Mouse (Mus musculus) midbrain, embryonic 11.5 days (tissue): ENCODE data around the gene Plcd3. TPM values are rescaled to one million over a fixed set of nuclear protein-coding genes. Genes with fewer than 3 reads are reported as not detected.

Source experiments
- ATAC-seq: fragments of 200-750 bp; cut with Nextera tagmentation; 2 replicates; pipeline ENCODE4 v1.8.0; 2017; ENCODE audit warnings: moderate TSS enrichment, moderate library complexity; ENCODE audit not compliant: low FRiP score
- DNase-seq: peaks from one replicate; pipeline ENCODE4 v3.0.0; 2015; ENCODE audit warnings: low spot score; ENCODE audit errors: missing footprints
- H3K27ac ChIP-seq: fragments of 300-500 bp; sonication (generic); 2 replicates; pipeline ENCODE4 v1.5.1; 2014; ENCODE audit warnings: low read depth, low read length
- H3K27me3 ChIP-seq: fragments of 300-500 bp; sonication (generic); 2 replicates; pipeline ENCODE4 v1.6.1; 2014; ENCODE audit warnings: mild to moderate bottlenecking, low read length, moderate library complexity, mixed read lengths; ENCODE audit not compliant: control insufficient read depth, insufficient read depth
- H3K36me3 ChIP-seq: fragments of 300-500 bp; sonication (generic); 2 replicates; pipeline ENCODE4 v1.6.1; 2014; ENCODE audit warnings: mild to moderate bottlenecking, low read length, moderate library complexity, mixed read lengths; ENCODE audit not compliant: control insufficient read depth, insufficient read depth
- H3K4me1 ChIP-seq: fragments of 300-500 bp; sonication (generic); 2 replicates; pipeline ENCODE4 v1.6.1; 2014; ENCODE audit warnings: low read length; ENCODE audit not compliant: control insufficient read depth, insufficient read depth
- H3K4me2 ChIP-seq: fragments of 300-500 bp; sonication (generic); 2 replicates; pipeline ENCODE4 v1.6.1; 2014; ENCODE audit warnings: mild to moderate bottlenecking, moderate library complexity
- H3K4me3 ChIP-seq: fragments of 300-500 bp; sonication (generic); 2 replicates; pipeline ENCODE4 v1.5.1; 2014; ENCODE audit warnings: low read depth, low read length
- H3K9ac ChIP-seq: fragments of 300-500 bp; sonication (generic); 2 replicates; pipeline ENCODE4 v1.6.1; 2014; ENCODE audit warnings: low read length
- H3K9me3 ChIP-seq: fragments of 300-500 bp; sonication (generic); 2 replicates; pipeline ENCODE4 v1.6.1; 2016; ENCODE audit warnings: low read length; ENCODE audit not compliant: control insufficient read depth
- WGBS: fragments of 180-500 bp; shearing (Covaris S2); extraction: QIAGEN DNeasy Blood & Tissue Kit; methylation state at CpG from one replicate; pipeline ENCODE4 v1.1.7; 2014; 5-methylcytosine and 5-hydroxymethylcytosine counted together
- polyA plus RNA-seq: library from polyadenylated mRNA; unstranded; fragments of >200 nt; fragmentation: Nextera tagmentation; extraction: Ambion mirVana; gene quantifications from 2 replicates; pipeline ENCODE4 v1.2.1, GENCODE M21; 2014

Gene Plcd3
- polyA plus RNA-seq, 1 experiment from 2014 or later: 0.63 TPM

DNA sequence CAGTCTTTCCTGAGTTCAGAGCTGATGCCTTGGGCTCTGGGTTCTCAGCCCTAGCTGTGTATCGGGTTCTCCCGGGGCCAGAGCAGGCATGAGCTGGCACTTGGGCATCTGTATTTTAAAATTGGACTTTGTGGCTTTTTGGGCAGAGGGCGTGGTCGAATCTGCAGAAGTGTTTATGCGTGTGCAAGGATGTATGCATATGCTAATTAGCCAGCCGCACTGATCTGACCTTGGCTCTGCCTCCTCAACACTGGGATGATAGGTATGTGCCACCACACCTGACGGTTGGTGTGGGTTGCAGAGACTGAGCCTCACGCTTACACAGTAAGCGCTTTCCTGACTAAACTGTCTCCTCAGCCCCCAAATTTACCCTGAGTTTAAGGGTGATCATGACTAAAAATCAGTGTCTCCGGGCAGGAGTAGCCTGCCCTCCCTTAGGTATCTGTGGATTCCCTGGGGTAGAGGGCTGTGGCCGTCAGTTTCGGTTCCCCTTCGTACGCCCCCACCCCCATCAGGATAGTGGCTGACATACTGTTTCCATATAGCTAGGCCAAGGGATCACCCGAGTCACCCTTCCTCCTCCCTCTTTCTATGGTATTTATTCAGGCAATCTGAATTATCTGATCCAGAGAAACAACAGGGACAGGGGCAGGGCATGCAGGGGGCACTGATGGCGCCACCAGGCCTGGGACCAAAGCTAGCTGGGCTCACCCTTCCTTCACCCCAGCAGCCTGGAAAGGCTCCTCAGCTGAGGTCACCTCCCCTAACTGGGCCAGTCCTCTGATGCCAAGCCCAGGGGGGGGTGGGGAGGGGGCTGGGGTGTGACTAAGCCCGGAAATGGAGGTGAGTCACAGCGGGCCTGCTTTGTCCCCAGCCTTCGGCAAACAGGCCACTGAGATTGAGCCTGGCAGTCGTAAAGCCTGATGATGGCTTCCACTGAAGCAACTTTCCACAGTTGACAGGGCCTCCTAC is 7.3 kb downstream of the Plcd3 start:
- H3K27ac ChIP-seq: no peak overlapping the region
- no peak overlapping the region for H3K4me3 ChIP-seq
- H3K4me1 ChIP-seq: peaks cover 7% of the 10 kb centered on the region
- H3K27me3 ChIP-seq: peaks cover 2% of the 10 kb centered on the region
- DNase-seq (no peak), ATAC-seq (no peak)
- H3K4me2 ChIP-seq: no peak overlapping the region
- WGBS: 75% methylated on average over 20 of the region's 20 CpGs
- H3K36me3 ChIP-seq: no peaks in the 10 kb centered on the region
- no peaks in the 10 kb centered on the region for H3K9me3 ChIP-seq
- H3K9ac ChIP-seq: no peak overlapping the region

DNA sequence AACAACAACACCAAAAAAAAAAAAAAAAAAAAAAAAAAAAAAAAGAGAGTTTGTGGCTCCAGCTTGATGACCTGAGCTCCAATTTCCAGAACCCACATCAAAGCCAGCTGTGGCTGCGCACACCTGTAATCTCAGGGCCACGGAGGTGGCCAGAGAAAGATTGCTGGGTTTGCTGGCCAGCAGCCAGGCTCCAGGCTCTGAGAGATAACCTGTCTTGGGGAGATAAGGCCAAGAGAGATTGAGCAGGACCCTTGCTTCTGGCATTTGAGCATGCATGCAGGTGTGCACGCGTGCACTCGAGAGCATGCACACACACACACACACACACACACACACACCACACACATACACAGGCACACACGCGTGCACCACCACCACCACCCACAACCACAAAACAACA is 8.2 kb downstream of the Plcd3 start:
- Histone ChIP-seq H3K27ac (no peak overlapping the region), H3K4me1 (peaks cover 7% of the 10 kb centered on the region), H3K36me3 (no peaks in the 10 kb centered on the region), H3K9ac (no peak overlapping the region), H3K4me2 (no peak overlapping the region), H3K9me3 (no peaks in the 10 kb centered on the region), H3K4me3 (no peak overlapping the region), H3K27me3 (no peaks in the 10 kb centered on the region)
- 96% methylated on average over 7 of the region's 7 CpGs for WGBS
- no peak for ATAC-seq
- no peak for DNase-seq

DNA sequence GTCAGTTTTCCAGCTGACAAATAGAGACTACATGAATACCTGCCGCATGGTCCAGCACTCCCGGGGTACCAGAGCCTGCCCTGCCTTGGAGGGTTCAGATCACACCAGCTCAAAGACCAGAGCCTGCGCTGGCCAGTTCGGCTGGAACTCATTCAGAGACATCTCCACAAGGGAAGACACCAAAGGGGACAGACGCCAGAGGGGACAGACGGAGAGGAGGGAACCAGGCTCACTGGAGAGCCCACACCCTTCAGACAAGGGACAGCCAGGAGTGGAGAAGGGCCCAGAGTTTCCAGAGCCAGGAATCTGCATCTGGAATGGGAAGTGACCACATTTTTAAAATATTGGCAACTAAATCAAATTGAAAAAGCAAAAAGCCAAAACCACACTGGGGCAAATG is 19.8 kb downstream of the Plcd3 start:
- Histone ChIP-seq H3K27ac (no peak overlapping the region), H3K9me3 (no peaks in the 10 kb centered on the region), H3K9ac (no peak overlapping the region), H3K4me3 (no peak overlapping the region), H3K4me2 (no peak overlapping the region), H3K27me3 (peaks cover 17% of the 10 kb centered on the region), H3K36me3 (no peaks in the 10 kb centered on the region), H3K4me1 (peaks cover 10% of the 10 kb centered on the region; the same call in 1 of the 2 replicates)
- DNase-seq (no peak), ATAC-seq (no peak)
- 53% methylated on average over 6 of the region's 6 CpGs for WGBS

DNA sequence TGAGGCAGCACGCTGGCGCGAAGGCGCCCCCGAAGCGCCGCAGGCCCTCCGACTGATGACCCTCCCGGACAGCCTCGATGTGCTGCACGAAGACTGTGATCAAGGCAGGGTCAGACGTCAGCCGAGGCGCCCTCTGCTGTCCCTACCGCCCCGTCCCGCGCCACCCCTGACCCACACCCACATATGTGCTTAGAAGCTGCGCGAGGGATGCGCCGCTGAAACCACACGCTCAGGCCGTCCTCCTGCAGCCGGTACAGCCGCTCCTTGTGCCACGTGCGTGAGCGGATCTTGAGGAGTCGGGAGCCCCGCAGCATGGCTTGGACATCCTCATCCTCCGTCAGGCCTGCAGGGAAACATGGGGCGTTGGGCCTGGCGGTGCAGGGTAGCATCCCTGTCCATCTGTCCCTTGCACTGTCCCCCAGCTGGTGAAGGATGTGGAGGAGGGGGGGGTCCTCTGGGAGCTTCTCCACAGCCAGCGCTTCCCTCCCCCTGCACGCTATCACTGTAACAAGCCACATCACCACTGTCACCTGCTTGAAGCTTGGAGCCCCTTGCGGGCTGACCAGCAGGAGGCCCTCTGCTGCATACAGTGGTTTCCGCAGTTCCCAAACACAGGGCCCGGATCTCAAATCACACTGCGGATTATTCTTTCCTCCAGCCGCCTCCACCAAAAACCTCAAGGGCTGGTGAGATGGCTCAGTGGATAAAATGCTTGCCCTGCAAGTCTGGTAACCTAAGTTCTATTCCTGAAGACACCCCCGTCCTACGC is 21.0 kb downstream of the Plcd3 start:
- Histone ChIP-seq H3K27ac (no peak overlapping the region), H3K4me2 (peak overlapping the region; percentile 48), H3K9ac (peak overlapping the region; percentile 48), H3K27me3 (peaks cover 17% of the 10 kb centered on the region), H3K4me1 (peaks cover 10% of the 10 kb centered on the region; the same call in 1 of the 2 replicates), H3K36me3 (no peaks in the 10 kb centered on the region), H3K9me3 (no peaks in the 10 kb centered on the region), H3K4me3 (peak overlapping the region; percentile 14)
- 1% methylated on average over 43 of the region's 43 CpGs for WGBS
- peak; percentile 50; the same call in 1 of the 2 replicates for ATAC-seq
- DNase-seq: peak; percentile 93

DNA sequence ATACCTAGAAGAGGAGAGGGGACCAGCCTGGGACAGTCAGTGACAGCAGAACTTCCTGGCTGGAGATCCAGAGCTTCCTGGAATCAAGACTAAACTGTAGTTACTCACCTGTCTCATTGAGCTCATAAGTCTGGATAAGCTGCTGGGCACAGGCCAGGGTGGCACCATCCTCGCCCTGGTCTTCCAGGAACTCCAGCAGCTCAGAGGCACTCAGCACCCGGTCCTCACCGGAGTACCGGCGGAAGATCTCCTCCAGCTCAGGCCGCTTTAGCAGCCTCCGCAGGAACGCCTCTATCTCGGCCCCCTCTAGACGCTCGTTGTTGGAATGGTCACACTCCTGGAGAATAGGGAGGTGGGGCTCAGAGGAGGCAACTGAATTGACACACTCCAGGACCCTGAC is 23.3 kb downstream of the Plcd3 start:
- no peak for DNase-seq
- no peak overlapping the region for H3K9ac ChIP-seq
- H3K36me3 ChIP-seq: no peaks in the 10 kb centered on the region
- ATAC-seq: no peak
- H3K4me1 ChIP-seq: peaks cover 14% of the 10 kb centered on the region; the same call in 1 of the 2 replicates
- H3K27ac ChIP-seq: no peak overlapping the region
- no peak overlapping the region for H3K4me2 ChIP-seq
- H3K9me3 ChIP-seq: no peaks in the 10 kb centered on the region
- WGBS: 85% methylated on average over 11 of the region's 11 CpGs
- H3K4me3 ChIP-seq: no peak overlapping the region
- peaks cover 17% of the 10 kb centered on the region for H3K27me3 ChIP-seq

DNA sequence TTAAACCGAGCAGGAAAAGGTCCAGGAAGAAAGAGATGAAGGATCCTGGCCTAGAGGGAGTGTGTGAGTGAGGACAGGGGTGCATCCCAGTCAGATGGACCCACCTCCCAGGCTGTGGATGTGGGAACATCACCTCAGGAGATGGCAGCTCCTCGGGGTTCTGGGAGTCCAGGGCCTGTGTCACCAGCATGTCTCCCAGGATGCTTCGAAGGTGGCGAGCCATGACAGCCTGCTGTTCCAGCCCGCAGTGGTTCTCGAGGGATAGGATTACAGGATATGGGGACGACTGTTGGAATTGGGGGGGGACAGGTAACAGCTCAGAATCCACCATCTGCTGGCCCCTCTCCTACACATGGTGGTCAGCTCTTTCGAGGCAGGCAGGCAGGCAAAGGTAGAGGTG is 24.9 kb downstream of the Plcd3 start:
- Histone ChIP-seq H3K27ac (no peak overlapping the region), H3K9ac (no peak overlapping the region), H3K27me3 (peaks cover 16% of the 10 kb centered on the region), H3K4me3 (no peak overlapping the region), H3K4me1 (peaks cover 14% of the 10 kb centered on the region; the same call in 1 of the 2 replicates), H3K4me2 (no peak overlapping the region), H3K36me3 (no peaks in the 10 kb centered on the region), H3K9me3 (no peaks in the 10 kb centered on the region)
- 86% methylated on average over 8 of the region's 8 CpGs for WGBS
- no peak for DNase-seq
- ATAC-seq: no peak

DNA sequence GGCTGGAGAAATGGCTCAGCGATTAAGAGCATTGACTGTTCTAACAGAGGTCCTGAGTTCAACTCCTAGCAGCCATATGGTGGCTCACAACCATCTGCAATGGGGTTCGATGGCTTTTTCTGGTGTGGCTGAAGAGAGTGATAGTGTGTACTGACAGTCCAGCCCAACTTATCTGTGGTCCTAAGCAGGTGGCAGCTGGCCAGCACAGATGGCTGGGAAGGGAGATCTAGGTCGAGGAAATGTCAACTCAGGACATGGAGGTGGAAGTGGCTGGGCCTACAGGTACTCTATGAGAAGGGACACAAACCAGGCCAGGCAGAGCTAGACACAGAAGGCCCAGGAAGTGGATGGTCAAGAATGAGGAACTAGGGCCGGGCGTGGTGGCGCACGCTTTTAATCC is 25.4 kb downstream of the Plcd3 start:
- no peaks in the 10 kb centered on the region for H3K9me3 ChIP-seq
- 94% methylated on average over 7 of the region's 7 CpGs for WGBS
- H3K4me3 ChIP-seq: no peak overlapping the region
- no peak overlapping the region for H3K27ac ChIP-seq
- peaks cover 14% of the 10 kb centered on the region; the same call in 1 of the 2 replicates for H3K4me1 ChIP-seq
- H3K4me2 ChIP-seq: no peak overlapping the region
- no peaks in the 10 kb centered on the region for H3K36me3 ChIP-seq
- DNase-seq: no peak
- no peak overlapping the region for H3K9ac ChIP-seq
- H3K27me3 ChIP-seq: peaks cover 12% of the 10 kb centered on the region; the same call in 1 of the 2 replicates
- no peak for ATAC-seq

DNA sequence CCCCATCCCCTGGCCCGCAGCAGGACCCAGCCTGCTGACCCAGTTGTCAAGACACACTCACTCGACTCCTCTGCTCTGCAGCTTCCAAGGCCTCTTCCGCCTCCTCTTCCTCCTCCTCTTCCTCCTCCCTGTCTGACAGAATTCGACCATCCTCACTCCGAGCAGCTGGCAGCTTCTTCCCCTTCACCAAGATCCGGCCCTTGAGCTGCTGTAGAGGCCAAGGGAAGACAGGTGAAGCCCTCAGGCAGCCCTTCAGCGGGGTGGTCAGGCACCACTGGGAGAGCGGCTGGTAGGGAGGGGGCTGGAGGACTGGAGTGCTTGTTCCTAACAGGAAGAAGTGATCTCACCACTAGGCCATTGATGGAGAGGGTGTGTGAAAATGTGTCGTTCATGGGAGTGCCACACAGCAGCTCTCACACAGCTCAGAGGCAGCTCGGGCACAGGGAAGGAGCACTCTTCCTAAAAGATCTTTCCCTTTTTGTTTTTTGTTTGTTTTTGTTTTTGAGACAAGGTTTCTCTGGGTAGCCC is 26.6 kb downstream of the Plcd3 start:
- DNase-seq (no peak), ATAC-seq (no peak)
- H3K9me3 ChIP-seq: no peaks in the 10 kb centered on the region
- peaks cover 4% of the 10 kb centered on the region; the same call in 1 of the 2 replicates for H3K4me1 ChIP-seq
- H3K4me2 ChIP-seq: no peak overlapping the region
- 22% methylated on average over 10 of the region's 10 CpGs for WGBS
- peaks cover 2% of the 10 kb centered on the region; the same call in 1 of the 2 replicates for H3K36me3 ChIP-seq
- H3K27me3 ChIP-seq: peaks cover 4% of the 10 kb centered on the region; the same call in 1 of the 2 replicates
- H3K4me3 ChIP-seq: no peak overlapping the region
- no peak overlapping the region for H3K9ac ChIP-seq
- no peak overlapping the region for H3K27ac ChIP-seq
